Mouse (Mus musculus): ENCODE data around the gene Arsa.

Arsa gene

GRCm38 (mm10) chr15:89428136-89428790 is 49.0 kb downstream of the Arsa start:
- in situ Hi-C loops (cut with MboI; ENCODE audit: unreplicated experiment in 2 of 2) = loop anchor here in 1 of 2 experiments (5.0 kb wide), 1 partner anchor 56 kb away; the partner anchor contains the start of gene Sco2

- in situ Hi-C loops (cut with MboI; ENCODE audit: unreplicated experiment in 2 of 2) = loop anchor here in 1 of 2 experiments (5.0 kb wide), 1 partner anchor 54 kb away; the partner anchor contains the start of gene Sco2
These were observed 50.5 kb downstream of the Arsa start for GRCm38 (mm10) chr15:89426716-89427115.

- in situ Hi-C loops (cut with MboI; ENCODE audit: unreplicated experiment in 2 of 2) = loop anchor here in 1 of 2 experiments (5.0 kb wide), 1 partner anchor 53 kb away; the partner anchor contains the start of gene Sco2
These were observed 51.5 kb downstream of the Arsa start, which contains the start of gene Cpt1b for GRCm38 (mm10) chr15:89425711-89426121. TSS of gene Cpt1b (minus strand) at chr15:89425863.

GRCm38 (mm10) chr15:89424621-89425020 is 52.6 kb downstream of the Arsa start:
- in situ Hi-C loops (cut with MboI; ENCODE audit: unreplicated experiment in 2 of 2) = loop anchor here in 1 of 2 experiments (5.0 kb wide), 1 partner anchor 52 kb away; the partner anchor contains the start of gene Sco2

All from v-Abl transformed pro-B cells (cell line).